Mouse (Mus musculus): ENCODE data around the gene Endog.
A peak's percentile ranks its signal among the peaks of the same experiment; 100 is the strongest.
"Not testable (repeated sequence)": the region's sequence is repeated elsewhere in the genome, so short reads cannot be mapped to it uniquely, and the experiment has no call there.

Gene Endog

DNA sequence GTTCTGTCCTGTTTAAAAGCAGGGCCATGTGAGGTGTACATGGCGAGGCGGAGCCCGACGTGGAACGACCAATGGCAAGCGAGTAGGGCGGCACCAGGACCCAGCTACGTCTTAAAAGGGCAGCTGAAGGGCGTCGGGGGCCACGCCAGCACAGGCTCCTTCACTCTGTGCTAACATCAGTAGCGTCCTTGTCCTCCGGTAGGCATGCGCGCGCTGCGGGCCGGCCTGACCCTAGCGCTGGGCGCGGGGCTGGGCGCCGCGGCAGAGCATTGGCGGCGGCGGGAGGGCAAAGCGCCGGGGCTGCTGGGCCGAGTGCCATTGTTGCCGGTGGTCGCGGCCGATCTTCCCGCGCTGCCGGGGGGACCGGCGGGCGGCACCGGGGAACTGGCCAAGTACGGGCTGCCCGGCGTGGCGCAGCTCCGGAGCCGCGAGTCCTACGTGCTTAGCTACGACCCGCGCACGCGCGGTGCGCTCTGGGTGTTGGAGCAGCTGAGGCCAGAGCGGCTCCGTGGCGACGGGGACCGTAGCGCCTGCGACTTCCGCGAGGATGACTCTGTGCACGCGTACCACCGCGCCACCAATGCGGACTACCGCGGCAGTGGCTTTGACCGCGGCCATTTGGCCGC is at the start of gene Endog:
Gene Endog (plus strand): TSS at position 123 of the 626 bp plus-strand sequence.
- peak; percentile 89 for DNase-seq

DNA sequence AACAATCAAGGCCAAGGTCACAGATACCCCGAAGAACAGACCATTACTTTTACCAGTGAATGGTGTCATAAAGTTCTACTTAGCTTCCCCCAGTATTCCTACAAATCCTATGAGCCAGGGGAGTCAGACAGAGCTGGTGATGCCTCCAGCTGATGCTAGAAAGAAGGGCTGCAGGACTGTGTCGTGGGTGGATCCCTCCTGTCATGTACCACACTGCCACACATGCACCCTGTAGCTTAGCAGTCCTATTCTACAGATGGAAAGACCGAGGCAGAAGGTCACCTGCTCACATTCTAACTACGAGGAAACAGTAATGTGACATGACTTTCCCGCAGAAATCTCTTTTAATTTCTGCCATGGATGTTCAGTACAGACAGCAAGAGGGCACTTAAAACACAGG is 48.5 kb upstream of the Endog start:
- DNase-seq: no peak

DNA sequence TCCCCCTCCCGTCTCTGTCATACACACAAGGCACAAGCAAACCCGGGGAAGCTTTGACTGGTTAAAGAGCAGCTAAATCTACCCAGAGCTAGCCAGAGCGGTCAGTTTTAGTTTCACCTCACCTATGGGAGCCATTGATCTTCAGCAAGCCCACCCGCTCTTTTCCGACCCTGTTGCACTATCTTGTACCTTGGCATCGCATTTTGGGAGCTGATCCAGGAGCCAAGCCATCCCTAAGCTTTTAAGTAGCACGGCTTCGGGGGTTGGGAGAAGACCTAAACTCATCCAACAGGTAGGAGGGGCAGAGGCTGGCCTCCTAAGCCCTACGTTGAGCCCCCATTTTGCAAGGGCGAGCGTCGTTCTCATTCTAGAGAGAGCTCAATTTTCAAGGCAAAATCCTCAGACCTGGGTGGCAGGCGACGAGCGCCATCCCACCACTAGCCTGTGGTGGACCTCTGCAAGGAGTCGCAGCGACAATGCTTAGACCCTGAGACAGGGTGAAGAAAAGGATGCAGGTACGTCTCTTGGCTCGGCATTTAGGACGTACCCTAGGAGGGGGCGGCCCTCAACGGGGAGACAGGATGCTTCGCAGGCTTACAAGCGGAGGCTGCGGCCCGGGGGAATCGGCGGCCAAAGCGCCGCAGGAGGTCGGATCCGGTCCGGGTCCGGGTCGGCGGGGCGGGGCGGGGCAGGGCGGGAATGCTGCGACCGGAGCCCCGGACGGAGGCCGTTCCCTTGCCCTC is 47.4 kb upstream of the Endog start:
- no peak for DNase-seq

DNA sequence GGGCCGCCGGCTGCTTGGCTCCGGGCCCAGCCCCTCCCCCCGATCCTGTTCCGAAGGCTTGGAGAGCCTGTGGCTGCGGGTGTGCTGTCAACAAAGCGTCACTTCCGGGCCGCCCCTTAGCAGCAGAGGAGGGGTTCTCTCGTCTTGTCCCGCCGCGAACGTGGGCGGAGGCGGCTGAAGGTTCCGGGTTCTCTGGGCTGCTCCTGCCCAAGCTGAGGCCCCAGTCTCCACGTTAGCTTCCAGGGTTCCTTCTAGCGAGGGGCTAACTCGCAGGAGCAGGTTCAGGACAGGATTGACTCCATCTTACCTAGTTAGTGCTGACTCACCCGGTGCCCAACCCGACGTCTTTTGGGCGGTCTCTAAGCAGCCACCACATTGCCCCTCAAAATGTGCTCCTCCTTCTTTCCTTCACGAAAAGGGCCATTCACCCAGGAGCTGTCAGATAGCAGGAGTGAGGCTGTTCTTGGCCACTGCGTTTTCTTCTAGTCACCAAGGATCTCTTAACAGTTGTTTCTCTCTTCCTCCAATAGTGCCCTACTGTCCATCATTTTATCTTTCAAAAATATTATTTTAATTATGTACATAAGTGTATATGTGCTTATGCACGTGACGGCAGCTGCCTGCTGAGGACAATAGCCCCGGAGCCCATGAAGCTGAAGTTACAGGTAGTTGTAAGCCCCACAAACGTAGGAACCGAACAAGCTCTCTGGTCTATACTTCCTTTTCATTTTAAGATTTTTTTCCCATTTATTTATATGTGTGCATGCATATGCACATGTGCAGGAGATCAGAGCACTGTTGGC is 46.6 kb upstream of the Endog start, which contains the start of gene Zer1:
Gene Zer1 (minus strand): TSS at position 114 of the 803 bp plus-strand sequence.
- DNase-seq: peak; percentile 97

DNA sequence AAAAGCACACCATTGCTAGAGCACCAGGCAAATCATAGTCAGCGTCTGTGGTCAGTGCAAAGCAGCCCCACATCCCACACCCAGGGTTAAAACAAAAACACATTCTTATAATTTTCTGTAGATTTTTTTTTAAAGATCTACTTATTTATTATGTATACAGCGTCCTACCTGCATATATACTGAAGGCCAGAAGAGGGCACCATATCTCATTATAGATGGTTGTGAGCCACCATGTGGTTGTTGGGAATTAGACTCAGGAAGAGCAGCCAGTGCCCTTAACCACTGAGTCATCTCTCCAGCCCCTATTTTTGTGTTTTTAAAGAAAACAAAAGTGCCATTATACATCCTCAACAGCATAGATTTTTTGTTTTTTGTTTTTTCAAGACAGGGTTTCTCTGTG is 42.5 kb upstream of the Endog start:
- peak; percentile 72 for DNase-seq

DNA sequence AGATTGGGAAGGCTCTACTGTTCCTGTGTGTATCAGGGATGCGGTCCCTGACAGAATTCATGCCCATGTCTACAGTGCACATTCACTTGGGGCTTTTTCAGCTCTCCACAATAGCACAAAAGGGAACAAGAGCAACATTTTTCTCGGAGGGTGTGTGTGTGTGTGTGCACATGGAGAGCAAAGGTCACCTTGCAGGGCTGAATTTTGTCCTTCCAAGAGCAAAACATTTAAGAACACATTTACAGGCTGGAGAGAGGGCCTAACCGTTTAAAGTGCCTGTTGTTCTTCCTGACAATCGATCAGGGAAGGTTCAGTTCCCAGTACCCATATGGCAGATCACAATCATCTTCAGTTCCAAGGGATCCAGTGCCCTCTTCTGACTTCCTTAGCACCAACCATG is 41.1 kb upstream of the Endog start:
- DNase-seq: no peak

DNA sequence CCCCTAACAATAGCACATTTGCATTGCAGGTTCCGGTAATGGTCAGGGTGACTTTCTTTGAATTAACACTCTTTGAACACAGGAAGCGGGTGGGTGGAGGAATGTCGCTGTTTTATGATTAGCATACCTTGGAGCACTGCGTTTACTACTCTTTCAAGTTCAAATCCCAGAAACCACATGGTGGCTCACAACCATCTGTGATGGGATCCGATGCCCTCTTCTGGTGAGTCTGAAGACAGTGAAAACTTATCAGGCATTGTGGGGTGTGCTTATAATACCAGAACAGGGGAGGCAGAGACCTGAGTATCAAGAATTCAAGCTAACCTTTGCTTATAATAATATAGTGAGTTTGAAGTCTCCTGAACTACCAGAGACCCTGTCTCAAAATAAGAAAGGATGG is 40.1 kb upstream of the Endog start:
- DNase-seq: not testable (repeated sequence)

DNA sequence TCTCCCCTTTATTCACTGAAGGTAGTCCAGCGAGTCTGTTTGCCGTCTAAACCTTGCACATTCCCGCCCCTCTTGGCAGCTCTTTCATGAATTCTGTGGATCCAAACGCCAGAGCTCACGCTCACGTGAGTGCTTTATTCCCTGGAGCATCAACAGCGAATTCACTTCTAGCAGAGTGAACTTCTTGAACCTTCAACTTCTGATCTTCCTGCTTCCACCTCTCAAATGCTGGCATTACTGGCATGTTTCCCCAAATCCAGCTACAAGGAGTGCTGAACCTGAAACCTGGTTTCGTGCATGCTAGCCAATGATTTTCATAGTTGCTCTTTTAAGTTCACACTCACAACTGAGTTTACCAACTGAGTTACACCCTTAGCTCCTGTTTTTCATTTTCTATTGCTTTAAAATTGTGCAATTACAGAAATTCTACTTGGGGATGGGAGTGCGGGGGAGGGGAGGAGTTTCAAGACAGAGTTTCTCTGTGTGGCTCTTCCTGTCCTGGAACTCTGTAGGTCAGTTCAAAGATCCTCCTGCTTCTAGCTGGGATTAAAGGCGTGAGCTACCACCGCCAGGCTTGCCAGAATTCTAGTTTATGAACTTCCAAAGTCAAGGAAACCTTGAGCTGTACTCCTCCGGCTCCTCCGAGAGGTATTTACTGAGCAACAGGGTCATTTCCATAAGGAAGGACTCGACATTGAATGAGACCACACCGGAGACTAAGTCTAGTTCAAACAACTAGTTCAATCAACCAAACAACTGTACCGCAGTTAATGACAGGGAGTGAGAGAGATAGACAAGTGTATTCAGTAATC is 38.3 kb upstream of the Endog start:
- DNase-seq: no peak

DNA sequence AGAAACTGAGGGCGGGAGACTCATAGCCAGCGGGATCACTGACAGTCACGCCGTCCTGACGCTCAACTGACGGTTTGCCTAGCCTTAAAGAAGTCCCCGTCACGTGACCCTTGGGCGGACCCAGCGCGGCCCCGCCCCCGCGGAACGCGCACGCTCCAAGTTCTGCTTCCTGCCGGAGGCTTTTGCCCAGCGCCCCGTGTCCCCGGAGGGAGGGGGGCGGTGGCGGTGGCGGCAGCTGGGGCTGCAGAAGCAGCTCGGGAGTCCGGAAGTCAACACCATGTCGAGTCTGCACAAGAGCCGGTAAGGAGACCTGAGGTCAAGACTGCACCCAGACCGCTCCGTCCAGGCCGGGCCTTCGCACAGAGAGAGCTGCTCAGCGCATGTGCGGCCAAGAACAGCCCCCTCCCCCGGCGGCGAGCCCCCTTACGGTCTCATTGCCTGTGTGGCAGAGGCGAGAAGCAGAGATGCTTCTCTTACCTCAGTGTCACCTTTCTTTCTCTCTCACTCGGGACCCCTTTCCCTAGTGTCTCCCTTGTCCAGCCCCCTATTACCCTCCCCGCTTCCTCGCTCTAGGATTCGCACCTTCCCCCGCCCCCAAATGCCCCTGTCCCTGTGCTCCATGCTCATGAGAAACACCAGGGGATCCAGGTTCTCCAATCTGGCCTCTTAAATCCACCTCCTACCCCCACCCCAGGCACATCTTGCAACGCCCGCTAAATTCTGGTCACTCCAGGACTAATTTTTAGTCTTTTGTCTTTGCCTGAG is 37.5 kb upstream of the Endog start, which contains the start of gene Tbc1d13:
Gene Tbc1d13 (plus strand): TSS at position 134 of the 765 bp plus-strand sequence.
- peak; percentile 97 for DNase-seq

DNA sequence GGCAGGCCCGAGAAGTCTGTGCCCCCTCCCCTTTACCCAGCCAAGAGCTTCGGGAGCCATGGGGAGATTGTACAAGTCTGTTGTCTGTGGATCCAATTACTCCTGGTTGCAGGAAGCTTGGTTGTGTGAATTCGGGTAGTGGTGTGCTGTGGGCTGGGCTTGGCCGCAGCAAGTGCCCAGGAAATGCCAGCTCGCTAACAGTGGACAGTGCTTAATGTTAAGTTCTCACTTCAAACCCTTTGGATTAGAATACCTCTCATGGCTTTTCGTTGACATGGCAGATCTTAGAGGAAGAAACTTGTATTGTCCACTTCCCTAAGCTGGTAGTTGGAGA is 36.9 kb upstream of the Endog start:
- no peak for DNase-seq

DNA sequence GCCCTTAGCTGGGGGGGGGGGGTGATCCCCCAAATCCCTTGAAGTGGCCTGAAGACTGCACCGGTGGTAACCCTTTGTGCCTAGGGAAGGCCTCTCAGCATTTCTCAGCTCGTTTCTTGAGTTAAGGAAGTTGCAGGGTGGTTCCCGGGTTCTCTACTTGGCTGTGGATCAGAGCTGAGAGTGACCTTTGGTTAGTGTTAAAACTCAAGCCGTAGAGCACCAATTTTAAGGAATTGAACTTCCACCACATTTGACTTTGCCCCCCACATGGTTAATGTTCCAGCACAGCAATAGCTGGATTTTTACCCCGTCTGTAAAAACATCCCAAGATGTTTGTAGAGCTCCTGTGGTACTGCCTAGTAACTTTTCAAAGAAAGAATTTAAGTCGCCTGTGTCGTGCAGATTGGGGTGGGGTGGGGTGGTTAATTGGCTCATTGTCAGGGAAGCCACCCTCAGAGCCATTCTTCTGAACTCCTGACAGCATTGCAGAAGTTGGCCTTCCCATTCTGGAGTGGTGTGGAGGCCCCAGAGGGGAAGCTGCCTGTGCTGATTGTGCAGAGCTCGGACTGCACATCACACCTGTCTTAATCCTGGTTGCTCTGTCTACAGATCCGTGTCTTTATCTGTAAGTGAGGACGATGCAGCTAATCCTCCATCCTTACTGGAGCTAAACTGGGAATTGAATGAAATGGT is 36.2 kb upstream of the Endog start:
- DNase-seq: no peak

DNA sequence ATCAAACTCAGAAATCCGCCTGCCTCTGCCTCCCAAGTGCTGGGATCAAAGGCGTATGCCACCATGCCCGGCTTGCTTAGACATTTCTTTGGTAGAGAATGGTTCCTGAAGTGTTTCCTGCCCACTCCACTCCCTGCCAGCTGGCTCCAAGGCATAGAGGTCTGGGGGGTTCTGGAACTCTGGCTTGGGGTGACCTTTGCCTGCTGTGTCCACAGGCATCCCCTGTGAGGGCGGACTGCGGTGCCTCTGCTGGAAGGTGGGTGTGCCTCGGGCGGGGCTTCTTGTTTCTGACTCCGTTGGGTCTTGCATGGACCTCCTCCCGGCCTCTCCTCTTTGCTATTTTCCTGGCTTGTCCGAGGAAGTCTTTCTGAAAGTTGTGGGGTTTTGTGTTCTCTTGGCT is 34.8 kb upstream of the Endog start:
- no peak for DNase-seq

DNA sequence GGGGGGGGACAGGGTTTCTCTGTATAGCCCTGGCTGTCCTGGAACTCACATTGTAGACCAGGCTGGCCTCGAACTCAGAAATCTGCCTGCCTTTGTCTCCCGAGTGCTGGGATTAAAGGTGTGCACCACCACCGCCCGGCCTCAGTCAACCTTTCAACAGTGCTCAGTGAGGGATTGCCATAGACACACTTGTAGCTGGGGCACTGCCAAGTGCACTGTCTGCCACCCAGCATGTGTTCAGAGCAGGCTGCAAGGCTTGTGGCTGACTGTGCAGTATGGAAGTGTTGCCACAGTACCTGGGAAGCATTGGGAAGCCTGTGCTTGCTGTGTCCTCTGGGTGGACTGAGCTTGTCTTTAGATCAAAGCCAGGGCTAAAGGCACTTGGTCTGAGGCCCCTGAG is 31.3 kb upstream of the Endog start:
- DNase-seq: not testable (repeated sequence)

DNA sequence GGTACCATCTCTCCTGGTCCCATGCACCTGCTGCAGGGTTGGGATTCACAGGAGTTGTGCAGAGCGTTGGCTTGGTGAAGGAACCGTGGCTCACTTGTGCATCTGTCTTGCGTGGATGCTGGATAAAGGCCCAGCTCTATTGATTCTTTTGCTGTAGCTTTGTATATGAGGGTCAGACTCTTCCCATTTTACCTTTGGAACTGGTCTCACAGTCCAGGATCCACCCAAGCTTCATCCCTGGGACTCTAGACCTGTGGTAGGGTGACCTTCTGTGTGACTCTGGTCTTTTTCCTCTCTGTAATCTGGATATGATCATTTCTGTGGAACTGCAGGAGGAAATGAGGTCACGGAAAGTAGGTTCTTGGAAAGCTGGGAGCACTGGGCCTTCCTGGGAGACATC is 26.9 kb upstream of the Endog start:
- no peak for DNase-seq

DNA sequence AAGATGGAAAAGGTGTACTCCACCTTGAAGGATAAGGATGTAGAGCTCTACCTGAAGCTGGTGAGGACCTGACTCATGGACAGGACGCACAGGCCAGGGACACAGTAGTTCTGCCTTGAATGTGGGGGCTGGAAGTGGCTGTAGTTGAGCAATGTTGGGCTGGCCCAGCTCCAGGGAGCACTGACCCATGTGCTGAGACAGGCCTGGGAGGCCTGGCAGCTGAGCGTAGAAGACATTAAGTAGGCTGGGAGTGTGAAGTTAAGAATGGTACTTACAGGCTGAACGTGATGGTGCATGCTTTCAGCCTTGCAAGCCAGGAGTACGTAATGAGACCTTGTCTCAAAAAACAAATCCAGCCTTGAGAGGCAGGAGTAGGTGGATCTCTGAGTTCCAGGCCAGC is 23.8 kb upstream of the Endog start:
- DNase-seq: no peak

DNA sequence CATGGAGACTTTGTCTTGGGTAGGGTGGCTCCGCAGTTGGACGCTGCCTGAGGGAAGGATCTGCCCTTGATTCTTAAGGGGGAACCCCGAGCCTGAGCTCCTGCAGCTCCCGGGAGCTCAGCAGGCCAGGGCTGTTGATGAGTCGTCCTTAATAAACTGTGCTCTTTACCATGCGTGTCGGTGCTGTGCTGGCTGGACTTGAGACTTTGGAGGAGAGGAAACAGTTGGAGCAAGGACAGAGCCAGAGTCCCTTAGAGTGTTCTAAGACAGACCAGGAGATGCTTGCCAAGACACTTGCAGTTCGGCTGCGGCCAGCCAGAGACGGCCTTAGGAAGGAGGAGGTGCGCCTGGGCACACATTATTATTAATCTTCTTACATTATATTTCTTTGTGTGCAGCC is 19.5 kb upstream of the Endog start:
- DNase-seq: no peak

DNA sequence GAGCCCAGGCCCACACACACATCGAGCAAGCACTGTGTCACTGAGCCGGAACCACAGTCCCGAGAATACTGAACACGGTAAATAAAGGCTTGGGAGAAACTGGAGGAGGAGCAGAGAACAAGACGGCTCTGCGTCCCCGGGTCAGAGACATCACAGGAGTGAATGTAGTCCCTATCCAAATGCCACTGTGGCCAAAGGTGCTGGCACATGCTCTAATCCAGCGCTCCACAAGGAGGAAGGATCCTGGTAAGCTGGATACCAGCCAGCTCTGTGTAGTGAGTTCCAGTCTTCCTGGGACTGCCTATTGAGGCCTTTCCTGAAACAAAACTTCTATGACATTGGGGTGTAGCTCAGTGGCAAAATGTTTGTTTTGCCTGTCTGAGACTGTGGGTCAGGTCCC is 18.7 kb upstream of the Endog start:
- DNase-seq: no peak

DNA sequence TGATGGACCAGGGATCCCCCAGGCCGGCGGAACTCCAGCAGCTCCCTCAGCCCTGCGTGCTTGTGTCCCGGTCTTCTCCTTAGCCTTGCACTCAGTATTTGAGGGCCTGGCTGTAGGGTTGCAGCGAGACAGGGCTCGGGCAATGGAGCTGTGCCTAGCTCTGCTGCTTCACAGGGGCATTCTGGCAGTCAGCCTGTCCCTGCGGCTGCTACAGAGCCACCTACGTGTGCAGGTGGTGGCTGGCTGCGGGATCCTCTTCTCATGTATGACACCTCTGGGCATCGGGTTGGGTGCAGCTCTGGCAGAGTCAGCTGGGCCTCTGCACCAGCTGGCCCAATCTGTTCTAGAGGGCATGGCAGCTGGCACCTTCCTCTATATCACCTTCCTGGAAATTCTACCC is 11.4 kb upstream of the Endog start:
- not testable (repeated sequence) for DNase-seq

DNA sequence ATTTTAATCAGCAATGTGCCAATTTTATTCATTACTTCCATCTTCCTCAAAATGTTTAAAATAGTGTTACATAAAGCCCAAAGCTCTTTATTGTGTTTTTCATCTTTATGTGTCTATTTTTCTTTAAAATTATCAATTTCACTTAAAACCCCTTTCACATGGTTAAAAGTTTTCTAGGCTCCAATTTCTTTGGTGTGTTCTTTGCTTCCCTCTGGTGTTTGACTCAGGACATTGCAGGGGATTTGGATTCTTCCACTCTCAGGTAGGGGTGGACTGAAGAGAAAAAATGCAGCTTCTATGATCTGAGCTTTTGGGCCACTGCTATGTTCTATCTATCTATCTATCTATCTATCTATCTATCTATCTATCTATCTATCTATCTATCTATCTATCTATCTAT is 9.5 kb upstream of the Endog start:
- DNase-seq: peak; percentile 75

DNA sequence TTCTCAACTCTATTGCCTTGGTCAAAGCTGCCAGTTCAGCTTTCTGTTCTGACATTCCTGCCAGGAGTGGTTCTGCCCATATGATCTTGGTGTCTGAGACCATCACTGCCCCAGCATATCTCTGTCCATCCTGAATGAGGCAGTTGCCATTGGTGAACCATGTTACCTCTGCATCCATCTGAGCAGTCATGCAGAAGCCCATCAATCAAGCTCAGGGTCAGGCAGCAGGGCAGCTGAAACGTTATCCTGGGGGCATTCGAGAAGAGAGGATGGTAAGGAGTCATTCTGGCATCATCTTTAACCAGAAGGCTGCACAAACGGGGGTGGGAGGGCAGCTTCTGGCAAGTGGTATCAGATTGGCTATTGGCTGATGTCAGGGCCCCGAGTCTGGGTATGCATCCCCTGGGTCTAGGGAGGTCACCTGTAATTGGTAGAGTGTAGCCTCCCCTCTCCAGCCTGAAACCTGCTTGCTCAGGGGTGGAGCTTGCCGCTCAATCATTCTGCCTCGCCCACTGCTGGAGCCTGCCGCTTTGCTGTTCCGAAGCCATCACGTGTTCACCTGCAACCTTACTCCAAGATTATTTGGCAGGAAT is 6.9 kb upstream of the Endog start:
- DNase-seq: peak; percentile 11

DNA sequence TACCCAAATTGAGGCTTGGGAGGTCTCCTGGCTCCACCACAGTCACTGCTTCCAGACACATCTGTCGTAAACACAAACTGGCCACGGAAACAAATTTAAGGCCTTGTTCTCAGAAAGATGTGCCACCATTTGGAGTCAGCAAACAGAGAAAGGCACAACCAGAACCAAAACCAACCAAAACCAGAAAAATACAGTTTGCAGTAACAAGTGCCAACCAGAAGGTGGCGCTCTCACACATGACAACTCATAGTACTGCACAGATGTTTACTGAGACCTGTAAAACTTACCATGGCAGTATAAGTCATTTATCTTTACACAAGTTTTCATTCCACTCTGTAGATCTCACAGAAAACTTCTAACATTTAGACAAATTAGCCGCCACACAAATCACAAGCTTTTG is 4.6 kb upstream of the Endog start:
- peak; percentile 22 for DNase-seq

Data from retina, postnatal 1 day (tissue).